Mouse (Mus musculus): Measurements from ENCODE around the gene Nr4a1.

Nr4a1 gene

GRCm38 (mm10) chr15:101233183-101233582 is 20.9 kb upstream of the Nr4a1 start:
- no peak for DNase-seq (ENCODE audit: extremely low spot score)

GRCm38 (mm10) chr15:101233641-101234275 is 20.3 kb upstream of the Nr4a1 start:
- DNase-seq (ENCODE audit: extremely low spot score), result no peak

DNA sequence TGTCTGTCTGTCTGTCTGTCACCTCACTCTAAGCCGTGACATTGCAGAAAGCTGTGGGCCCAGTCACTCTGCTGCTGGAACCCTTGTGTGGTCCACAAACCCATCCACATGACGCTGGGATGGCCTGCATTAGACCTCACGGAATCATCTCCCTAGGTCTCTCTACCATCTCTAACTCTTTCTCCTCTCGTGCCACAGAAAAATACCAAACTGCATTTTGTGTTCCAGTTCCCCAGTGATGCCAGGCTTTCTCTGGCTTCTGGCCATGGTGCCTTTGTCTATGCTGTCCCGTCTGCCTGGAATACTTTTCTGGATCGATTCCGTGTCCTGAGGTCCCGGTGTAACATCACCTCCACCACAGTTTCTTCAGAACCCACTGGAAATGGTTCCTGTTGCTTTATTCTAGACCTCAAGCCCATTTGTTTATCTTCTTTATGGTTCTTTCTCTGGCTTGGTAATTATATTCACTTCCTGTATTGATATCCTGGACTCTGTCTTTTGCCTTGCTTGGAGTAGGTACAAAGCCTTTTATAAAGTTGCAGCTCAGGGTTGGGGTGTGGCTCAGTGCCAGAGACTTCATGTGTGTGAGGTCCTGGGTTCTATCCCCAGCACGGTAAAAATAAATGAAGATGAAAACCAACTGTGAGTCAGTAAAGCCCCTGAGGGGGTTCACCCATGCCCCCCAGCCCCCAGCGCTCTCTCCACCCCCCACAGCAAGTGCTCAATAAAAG is 19.3 kb upstream of the Nr4a1 start:
- DNase-seq (ENCODE audit: extremely low spot score), result no peak

GRCm38 (mm10) chr15:101235342-101235698 is 18.7 kb upstream of the Nr4a1 start:
- no peak for DNase-seq (ENCODE audit: extremely low spot score)

- no peak for DNase-seq (ENCODE audit: extremely low spot score)
Measured at GRCm38 (mm10) chr15:101235728-101236327, 18.2 kb upstream of the Nr4a1 start.

- DNase-seq (ENCODE audit: extremely low spot score), result peak; percentile 78
Measured at GRCm38 (mm10) chr15:101236878-101237277, 17.2 kb upstream of the Nr4a1 start.

GRCm38 (mm10) chr15:101238885-101239511 is 15.1 kb upstream of the Nr4a1 start:
- DNase-seq (ENCODE audit: extremely low spot score), result peak; percentile 70

- DNase-seq (ENCODE audit: extremely low spot score), result no peak
Measured at GRCm38 (mm10) chr15:101239821-101240220, 14.2 kb upstream of the Nr4a1 start.

GRCm38 (mm10) chr15:101240799-101241204 is 13.3 kb upstream of the Nr4a1 start:
- peak; percentile 80 for DNase-seq (ENCODE audit: extremely low spot score)

GRCm38 (mm10) chr15:101241236-101241635 is 12.8 kb upstream of the Nr4a1 start:
- no peak for DNase-seq (ENCODE audit: extremely low spot score)

DNA sequence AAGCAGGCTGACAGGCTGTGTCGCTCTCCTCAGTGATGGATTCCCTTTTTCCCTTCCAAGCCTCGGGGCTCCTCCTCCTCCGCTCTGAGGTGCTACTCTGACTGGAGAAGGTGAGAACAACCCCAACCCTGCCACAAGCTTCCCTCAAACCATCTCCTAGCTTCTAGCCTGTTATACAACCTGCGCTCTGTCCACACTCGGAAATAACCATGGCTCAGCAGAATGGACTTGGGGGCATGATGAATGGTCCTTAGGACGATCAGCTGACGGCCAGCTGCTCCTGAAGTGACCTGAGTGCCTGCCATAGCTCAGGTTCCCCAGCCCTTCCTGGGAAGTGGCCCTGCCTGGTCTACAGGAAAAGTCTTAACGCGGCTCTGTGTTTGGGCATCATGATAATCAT is 12.2 kb upstream of the Nr4a1 start:
- no peak for DNase-seq (ENCODE audit: extremely low spot score)

- DNase-seq (ENCODE audit: extremely low spot score), result no peak
Measured at GRCm38 (mm10) chr15:101242645-101243044, 11.4 kb upstream of the Nr4a1 start.

DNA sequence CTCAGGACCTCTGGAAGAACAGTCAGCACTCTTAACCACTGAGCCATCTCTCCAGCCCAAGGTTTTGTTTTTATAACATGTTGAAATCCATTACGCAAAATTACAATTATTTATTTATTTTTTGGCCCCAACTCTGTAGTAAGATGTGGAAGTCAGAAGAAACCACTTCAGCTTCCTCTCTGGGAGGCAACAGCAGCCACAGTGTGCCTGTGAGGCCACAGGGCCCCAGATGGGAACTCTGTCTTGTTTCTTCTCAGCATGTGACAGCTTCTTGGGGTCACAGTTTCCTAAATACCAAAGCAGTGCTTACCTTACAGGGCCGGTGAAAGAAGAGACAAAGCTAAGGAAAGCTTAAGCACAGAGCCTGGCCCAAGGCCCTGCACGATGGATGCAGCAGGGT is 10.1 kb upstream of the Nr4a1 start:
- no peak for DNase-seq (ENCODE audit: extremely low spot score)

GRCm38 (mm10) chr15:101246231-101247154 is 7.6 kb upstream of the Nr4a1 start:
- DNase-seq (ENCODE audit: extremely low spot score), result peak; percentile 95

GRCm38 (mm10) chr15:101247155-101247498 is 6.9 kb upstream of the Nr4a1 start:
- DNase-seq (ENCODE audit: extremely low spot score), result no peak

- DNase-seq (ENCODE audit: extremely low spot score), result no peak
Measured at GRCm38 (mm10) chr15:101248029-101248710, 5.9 kb upstream of the Nr4a1 start.

- no peak for DNase-seq (ENCODE audit: extremely low spot score)
Measured at GRCm38 (mm10) chr15:101250220-101250800, 3.8 kb upstream of the Nr4a1 start.

GRCm38 (mm10) chr15:101251930-101252329 is 2.1 kb upstream of the Nr4a1 start:
- DNase-seq (ENCODE audit: extremely low spot score), result no peak

DNA sequence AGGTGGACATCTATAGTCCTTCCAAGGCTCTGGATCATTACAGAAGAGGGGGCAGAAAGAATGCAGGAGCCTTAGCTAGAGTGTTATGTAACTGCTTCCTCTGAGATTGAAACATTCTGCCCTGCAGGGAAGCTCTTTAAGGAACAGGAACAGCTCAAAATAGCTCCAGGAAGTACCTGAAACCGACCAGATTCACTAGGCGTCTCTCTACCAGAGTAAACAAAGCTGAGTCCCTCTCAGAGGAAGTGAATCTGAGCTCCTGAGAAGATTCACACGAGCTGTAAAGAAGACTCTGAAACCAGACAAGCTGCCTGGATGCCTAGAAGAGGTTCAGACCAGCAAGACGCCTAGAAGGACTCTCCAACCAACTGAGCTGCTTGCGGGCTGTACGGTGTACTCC is 1.5 kb upstream of the Nr4a1 start:
- no peak for DNase-seq (ENCODE audit: extremely low spot score)

GRCm38 (mm10) chr15:101253563-101253885 is 545 bp upstream of the Nr4a1 start:
- DNase-seq (ENCODE audit: extremely low spot score), result no peak

Data from embryo, embryonic 9.5 days (tissue).